Mouse (Mus musculus): ENCODE measurements at regions not wholly inside any gene's neighbourhood (a gene's known extent, or its start where the extent isn't known, plus 50 kb on each side); places are given as distances from the start of the nearest gene placed in this dataset.

DNA sequence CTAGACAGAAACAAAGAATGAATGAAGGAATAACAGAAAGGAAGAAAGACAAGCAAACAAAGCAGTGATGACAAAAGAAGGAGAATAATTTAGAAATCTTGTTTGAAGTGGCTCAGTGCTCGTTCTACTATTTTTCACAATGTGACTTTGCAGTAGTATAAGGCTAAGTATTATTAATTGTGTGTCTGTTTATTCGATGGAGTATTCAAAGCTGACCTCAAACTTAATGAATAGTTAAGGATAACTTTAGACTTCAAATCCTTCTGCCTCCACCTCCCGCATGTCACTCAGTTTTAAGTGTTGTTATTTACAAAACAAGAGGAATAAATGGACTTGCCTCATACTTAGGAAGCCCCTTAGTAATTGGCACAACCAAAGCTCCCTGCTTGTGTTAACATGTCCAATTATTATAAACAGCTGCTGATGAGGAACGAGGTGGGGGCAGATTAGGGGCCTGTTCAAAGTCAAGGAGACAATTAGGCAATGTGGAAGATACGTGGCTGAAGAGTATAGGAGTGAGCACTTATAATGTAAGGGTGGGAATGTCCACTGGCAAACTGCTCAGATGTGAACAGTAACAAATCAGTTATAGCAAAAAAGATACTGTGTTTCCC is 572.0 kb upstream of the Fam92a start:
- no peak overlapping the region for H3K4me3 ChIP-seq (ENCODE audit: low read depth, low read length)
- no peaks in the 10 kb centered on the region for H3K4me1 ChIP-seq (ENCODE audit: control insufficient read depth, insufficient read depth, low read length)
- no peak for ATAC-seq (replicated peaks; ENCODE audit: insufficient number of reproducible peaks, low FRiP score, low TSS enrichment)
- H3K36me3 ChIP-seq (ENCODE audit: control insufficient read depth, insufficient read depth, low read length): no peaks in the 10 kb centered on the region
- no peaks in the 10 kb centered on the region for H3K9me3 ChIP-seq (replicated peaks; ENCODE audit: control insufficient read depth, low read length)
- H3K27ac ChIP-seq (ENCODE audit: low read depth, low read length): no peak overlapping the region
- H3K9ac ChIP-seq (ENCODE audit: low read depth, low read length): no peak overlapping the region
- H3K4me2 ChIP-seq: no peak overlapping the region
- H3K27me3 ChIP-seq (ENCODE audit: control insufficient read depth, insufficient read depth, low read length): no peaks in the 10 kb centered on the region
- 65% methylated on average over 5 of the region's 5 CpGs for WGBS (ENCODE audit: insufficient replicate concordance)

DNA sequence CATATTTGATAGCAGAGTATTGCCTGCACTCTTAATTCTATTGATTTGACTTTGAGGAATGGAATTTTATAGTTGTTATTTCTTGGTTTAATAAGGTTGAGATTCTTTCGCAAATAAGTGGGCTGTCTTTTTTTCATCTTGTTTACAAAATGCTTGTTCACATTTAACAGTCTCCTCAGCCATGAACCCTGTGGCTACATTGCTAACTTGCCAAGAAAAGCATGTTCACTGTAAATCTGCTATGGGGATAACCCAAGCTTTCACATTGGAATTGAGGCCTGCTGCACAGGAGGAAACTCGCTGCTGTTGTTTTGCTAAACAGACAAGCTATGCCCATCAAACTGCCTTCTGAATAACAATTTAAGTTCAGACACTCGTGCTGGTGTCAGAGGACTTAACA is 564.6 kb upstream of the Fam92a start:
- Histone ChIP-seq H3K36me3 (ENCODE audit: control insufficient read depth, insufficient read depth, low read length) (no peaks in the 10 kb centered on the region), H3K27me3 (ENCODE audit: control insufficient read depth, insufficient read depth, low read length) (no peaks in the 10 kb centered on the region), H3K4me1 (ENCODE audit: control insufficient read depth, insufficient read depth, low read length) (no peaks in the 10 kb centered on the region), H3K9ac (ENCODE audit: low read depth, low read length) (no peak overlapping the region), H3K4me2 (no peak overlapping the region), H3K9me3 (replicated peaks; ENCODE audit: control insufficient read depth, low read length) (no peaks in the 10 kb centered on the region), H3K27ac (ENCODE audit: low read depth, low read length) (no peak overlapping the region), H3K4me3 (ENCODE audit: low read depth, low read length) (no peak overlapping the region)
- WGBS (ENCODE audit: insufficient replicate concordance): 70% methylated on average over 3 of the region's 3 CpGs
- no peak for ATAC-seq (replicated peaks; ENCODE audit: insufficient number of reproducible peaks, low FRiP score, low TSS enrichment)

DNA sequence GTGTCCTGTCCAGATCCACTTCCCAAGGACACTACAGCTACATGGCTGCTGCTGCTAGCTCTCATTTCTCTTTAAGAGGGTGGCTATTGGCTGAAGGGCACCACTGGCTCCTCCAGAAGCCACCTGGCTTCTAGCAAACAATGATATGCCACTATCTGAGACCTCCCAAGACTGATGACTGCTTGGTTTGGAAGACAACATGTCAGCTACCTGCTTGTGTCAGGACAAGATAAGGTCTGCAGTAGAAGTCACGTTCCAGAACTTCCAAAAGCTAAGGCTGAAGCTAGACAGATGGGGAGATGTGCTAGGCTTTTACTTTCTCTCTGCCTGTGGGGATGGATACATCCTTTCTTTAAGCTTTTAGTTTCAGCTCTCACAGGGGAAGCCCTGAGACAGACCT is 528.4 kb upstream of the Fam92a start:
- no peaks in the 10 kb centered on the region for H3K4me1 ChIP-seq (ENCODE audit: control insufficient read depth, insufficient read depth, low read length)
- H3K27ac ChIP-seq (ENCODE audit: low read depth, low read length): no peak overlapping the region
- no peak overlapping the region for H3K4me3 ChIP-seq (ENCODE audit: low read depth, low read length)
- no peak overlapping the region for H3K9ac ChIP-seq (ENCODE audit: low read depth, low read length)
- no peaks in the 10 kb centered on the region for H3K27me3 ChIP-seq (ENCODE audit: control insufficient read depth, insufficient read depth, low read length)
- no peak overlapping the region for H3K4me2 ChIP-seq
- H3K9me3 ChIP-seq (replicated peaks; ENCODE audit: control insufficient read depth, low read length): no peaks in the 10 kb centered on the region
- ATAC-seq (replicated peaks; ENCODE audit: insufficient number of reproducible peaks, low FRiP score, low TSS enrichment): no peak
- 42% methylated on average over 1 of the region's 1 CpGs for WGBS (ENCODE audit: insufficient replicate concordance)
- H3K36me3 ChIP-seq (ENCODE audit: control insufficient read depth, insufficient read depth, low read length): no peaks in the 10 kb centered on the region

DNA sequence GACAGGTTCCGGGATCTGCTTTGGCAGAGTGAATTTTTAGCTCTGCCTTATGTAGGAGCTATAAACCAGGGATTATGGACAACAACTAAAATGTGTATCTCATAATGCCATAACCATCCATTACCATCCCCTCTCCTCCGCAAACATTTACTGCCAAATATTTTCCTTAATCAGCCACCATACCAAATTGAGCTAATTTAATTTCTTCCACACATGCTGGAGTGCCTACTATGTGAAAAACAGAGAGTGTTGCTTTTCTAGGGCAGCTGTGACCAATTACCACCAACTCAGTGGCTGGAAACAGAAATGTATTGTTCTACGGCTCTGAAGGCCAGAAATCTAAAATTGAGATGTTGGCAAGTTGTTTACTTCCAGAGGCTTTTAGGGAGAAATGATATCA is 506.0 kb upstream of the Fam92a start:
- WGBS (ENCODE audit: insufficient replicate concordance): 83% methylated on average over 3 of the region's 3 CpGs
- Histone ChIP-seq H3K4me1 (ENCODE audit: control insufficient read depth, insufficient read depth, low read length) (no peaks in the 10 kb centered on the region), H3K9me3 (replicated peaks; ENCODE audit: control insufficient read depth, low read length) (no peaks in the 10 kb centered on the region), H3K27me3 (ENCODE audit: control insufficient read depth, insufficient read depth, low read length) (no peaks in the 10 kb centered on the region), H3K4me2 (no peak overlapping the region), H3K9ac (ENCODE audit: low read depth, low read length) (no peak overlapping the region), H3K36me3 (ENCODE audit: control insufficient read depth, insufficient read depth, low read length) (no peaks in the 10 kb centered on the region), H3K4me3 (ENCODE audit: low read depth, low read length) (no peak overlapping the region), H3K27ac (ENCODE audit: low read depth, low read length) (no peak overlapping the region)
- no peak for ATAC-seq (replicated peaks; ENCODE audit: insufficient number of reproducible peaks, low FRiP score, low TSS enrichment)

DNA sequence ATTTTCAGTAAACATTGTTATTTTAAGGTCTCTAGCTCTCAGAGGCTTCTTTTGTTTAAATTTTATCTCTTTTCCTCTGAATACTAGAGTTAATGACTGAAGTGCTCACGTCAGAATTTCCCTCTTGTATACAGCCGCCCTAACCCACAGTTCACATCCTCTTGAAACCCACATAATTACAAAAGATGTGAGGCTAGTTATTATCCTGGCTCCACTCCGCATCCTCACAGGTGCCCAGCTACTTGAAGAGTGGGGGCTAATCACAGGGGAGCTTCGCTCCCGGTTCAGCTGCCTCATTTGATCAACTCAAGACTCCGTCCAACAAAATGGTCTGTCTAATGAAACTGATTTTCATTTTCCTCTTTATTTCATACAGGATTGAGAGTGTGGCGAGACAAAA is 499.6 kb upstream of the Fam92a start:
- Histone ChIP-seq H3K4me2 (no peak overlapping the region), H3K9me3 (replicated peaks; ENCODE audit: control insufficient read depth, low read length) (no peaks in the 10 kb centered on the region), H3K4me3 (ENCODE audit: low read depth, low read length) (no peak overlapping the region), H3K27me3 (ENCODE audit: control insufficient read depth, insufficient read depth, low read length) (no peaks in the 10 kb centered on the region), H3K9ac (ENCODE audit: low read depth, low read length) (no peak overlapping the region), H3K4me1 (ENCODE audit: control insufficient read depth, insufficient read depth, low read length) (no peaks in the 10 kb centered on the region), H3K36me3 (ENCODE audit: control insufficient read depth, insufficient read depth, low read length) (no peaks in the 10 kb centered on the region), H3K27ac (ENCODE audit: low read depth, low read length) (no peak overlapping the region)
- no peak for ATAC-seq (replicated peaks; ENCODE audit: insufficient number of reproducible peaks, low FRiP score, low TSS enrichment)
- WGBS (ENCODE audit: insufficient replicate concordance): 79% methylated on average over 7 of the region's 7 CpGs

DNA sequence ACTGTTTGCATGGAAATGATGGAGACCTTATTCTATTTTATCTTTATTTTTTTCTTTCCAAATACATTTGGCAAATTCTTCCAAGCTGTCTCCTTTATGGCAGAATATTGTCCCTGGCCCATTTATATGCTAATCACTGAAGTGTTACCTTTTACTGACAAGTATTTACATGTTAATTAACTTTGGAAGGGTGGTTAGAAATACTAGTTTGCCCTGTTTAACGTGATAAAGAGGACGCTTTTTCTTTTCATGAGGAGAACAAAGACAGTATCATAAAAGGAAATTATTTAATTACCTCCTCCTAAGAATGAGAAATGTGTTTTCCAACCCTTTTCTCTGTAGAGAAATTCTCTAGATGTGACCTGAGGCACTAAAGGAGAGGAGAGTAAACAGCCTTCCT is 491.4 kb upstream of the Fam92a start:
- 41% methylated on average over 2 of the region's 2 CpGs for WGBS (ENCODE audit: insufficient replicate concordance)
- Histone ChIP-seq H3K9ac (ENCODE audit: low read depth, low read length) (no peak overlapping the region), H3K4me3 (ENCODE audit: low read depth, low read length) (no peak overlapping the region), H3K9me3 (replicated peaks; ENCODE audit: control insufficient read depth, low read length) (no peaks in the 10 kb centered on the region), H3K27ac (ENCODE audit: low read depth, low read length) (no peak overlapping the region), H3K36me3 (ENCODE audit: control insufficient read depth, insufficient read depth, low read length) (no peaks in the 10 kb centered on the region), H3K27me3 (ENCODE audit: control insufficient read depth, insufficient read depth, low read length) (no peaks in the 10 kb centered on the region), H3K4me1 (ENCODE audit: control insufficient read depth, insufficient read depth, low read length) (no peaks in the 10 kb centered on the region), H3K4me2 (no peak overlapping the region)
- no peak for ATAC-seq (replicated peaks; ENCODE audit: insufficient number of reproducible peaks, low FRiP score, low TSS enrichment)

DNA sequence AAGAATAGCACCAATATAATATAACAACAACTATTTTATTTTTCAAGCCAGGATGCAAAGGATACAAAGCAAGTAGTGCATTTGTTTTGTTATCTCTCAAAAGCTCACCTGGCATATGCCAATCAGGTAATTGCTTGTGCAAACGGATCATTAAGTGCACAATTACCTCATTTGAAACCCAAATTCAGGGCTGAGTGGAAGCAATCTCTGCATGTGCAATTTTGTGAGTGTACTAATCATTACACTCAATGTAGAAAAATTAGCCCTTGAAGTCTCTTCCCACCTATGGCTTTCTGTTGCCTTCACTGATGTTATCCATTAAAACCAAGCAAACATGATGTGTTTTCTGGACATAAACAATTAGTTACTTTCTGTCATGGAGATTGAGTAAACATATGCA is 490.9 kb upstream of the Fam92a start:
- no peaks in the 10 kb centered on the region for H3K27me3 ChIP-seq (ENCODE audit: control insufficient read depth, insufficient read depth, low read length)
- no peaks in the 10 kb centered on the region for H3K36me3 ChIP-seq (ENCODE audit: control insufficient read depth, insufficient read depth, low read length)
- no peak overlapping the region for H3K4me3 ChIP-seq (ENCODE audit: low read depth, low read length)
- 74% methylated on average over 1 of the region's 1 CpGs for WGBS (ENCODE audit: insufficient replicate concordance)
- H3K4me2 ChIP-seq: no peak overlapping the region
- H3K4me1 ChIP-seq (ENCODE audit: control insufficient read depth, insufficient read depth, low read length): no peaks in the 10 kb centered on the region
- H3K9ac ChIP-seq (ENCODE audit: low read depth, low read length): no peak overlapping the region
- ATAC-seq (replicated peaks; ENCODE audit: insufficient number of reproducible peaks, low FRiP score, low TSS enrichment): no peak
- no peaks in the 10 kb centered on the region for H3K9me3 ChIP-seq (replicated peaks; ENCODE audit: control insufficient read depth, low read length)
- H3K27ac ChIP-seq (ENCODE audit: low read depth, low read length): no peak overlapping the region

DNA sequence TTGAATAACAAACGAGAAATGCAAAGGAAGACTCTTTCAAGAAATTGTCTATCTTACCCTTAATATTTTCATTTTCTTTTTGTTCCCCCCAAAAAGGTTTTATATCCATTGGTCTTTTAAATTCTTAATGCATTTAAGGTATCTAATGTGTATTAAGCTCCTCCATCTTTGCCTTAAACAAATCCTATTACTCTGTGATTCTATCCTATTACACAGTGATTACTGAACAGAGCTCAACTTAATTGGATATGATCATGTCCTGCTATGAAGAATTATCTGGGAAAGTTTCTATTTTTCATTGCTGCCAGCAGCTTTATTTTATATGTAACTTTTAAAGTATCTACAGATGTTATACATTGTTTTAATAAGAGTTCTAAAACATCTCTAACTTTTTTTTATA is 487.3 kb upstream of the Fam92a start:
- no peak for ATAC-seq (replicated peaks; ENCODE audit: insufficient number of reproducible peaks, low FRiP score, low TSS enrichment)
- Histone ChIP-seq H3K9ac (ENCODE audit: low read depth, low read length) (no peak overlapping the region), H3K27ac (ENCODE audit: low read depth, low read length) (no peak overlapping the region), H3K9me3 (replicated peaks; ENCODE audit: control insufficient read depth, low read length) (no peaks in the 10 kb centered on the region), H3K4me2 (no peak overlapping the region), H3K36me3 (ENCODE audit: control insufficient read depth, insufficient read depth, low read length) (no peaks in the 10 kb centered on the region), H3K4me1 (ENCODE audit: control insufficient read depth, insufficient read depth, low read length) (no peaks in the 10 kb centered on the region), H3K4me3 (ENCODE audit: low read depth, low read length) (no peak overlapping the region), H3K27me3 (ENCODE audit: control insufficient read depth, insufficient read depth, low read length) (no peaks in the 10 kb centered on the region)
- WGBS (ENCODE audit: insufficient replicate concordance): 84% methylated on average over 1 of the region's 1 CpGs

DNA sequence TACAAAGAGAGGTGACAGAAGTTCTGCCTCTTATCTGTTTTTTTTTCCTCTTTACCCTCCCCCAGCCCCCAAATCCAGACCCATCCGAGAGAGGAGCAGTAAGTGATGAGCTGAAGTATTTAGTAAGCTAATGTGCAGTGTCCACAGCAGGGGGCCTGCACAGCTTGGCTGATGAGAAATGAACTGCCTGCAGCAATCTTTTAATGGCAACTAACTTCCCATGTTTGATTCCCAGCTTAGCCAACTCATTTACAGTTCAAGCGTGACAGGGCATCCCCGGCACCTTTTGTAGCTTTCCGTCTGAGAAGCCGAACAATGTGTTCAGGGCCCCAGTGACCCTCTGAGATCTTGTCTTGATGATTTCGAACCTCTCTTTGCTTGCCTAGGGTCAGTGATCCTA is 486.8 kb upstream of the Fam92a start:
- H3K4me2 ChIP-seq: no peak overlapping the region
- no peaks in the 10 kb centered on the region for H3K9me3 ChIP-seq (replicated peaks; ENCODE audit: control insufficient read depth, low read length)
- WGBS (ENCODE audit: insufficient replicate concordance): 44% methylated on average over 6 of the region's 6 CpGs
- H3K4me3 ChIP-seq (ENCODE audit: low read depth, low read length): no peak overlapping the region
- no peaks in the 10 kb centered on the region for H3K4me1 ChIP-seq (ENCODE audit: control insufficient read depth, insufficient read depth, low read length)
- ATAC-seq (replicated peaks; ENCODE audit: insufficient number of reproducible peaks, low FRiP score, low TSS enrichment): no peak
- H3K27ac ChIP-seq (ENCODE audit: low read depth, low read length): no peak overlapping the region
- H3K36me3 ChIP-seq (ENCODE audit: control insufficient read depth, insufficient read depth, low read length): no peaks in the 10 kb centered on the region
- no peaks in the 10 kb centered on the region for H3K27me3 ChIP-seq (ENCODE audit: control insufficient read depth, insufficient read depth, low read length)
- no peak overlapping the region for H3K9ac ChIP-seq (ENCODE audit: low read depth, low read length)
